Mouse (Mus musculus): ENCODE data around the gene Hip1.
A peak's percentile ranks its signal among the peaks of the same experiment; 100 is the strongest.

The Hip1 gene

GRCm38 (mm10) chr5:135544865-135545797 is at the start of gene Hip1:
Gene Hip1 (minus strand): TSS chr5:135545120.
- DNase-seq = peak; percentile 91

- DNase-seq = no peak
These were observed 45.3 kb upstream of the Hip1 start for GRCm38 (mm10) chr5:135589996-135590784.

GRCm38 (mm10) chr5:135587764-135588163 is 42.8 kb upstream of the Hip1 start:
- DNase-seq = no peak

- DNase-seq = no peak
These were observed 40.8 kb upstream of the Hip1 start for GRCm38 (mm10) chr5:135585691-135586090.

GRCm38 (mm10) chr5:135582330-135582729 is 37.4 kb upstream of the Hip1 start:
- DNase-seq = no peak

- DNase-seq = no peak
These were observed 34.4 kb upstream of the Hip1 start for GRCm38 (mm10) chr5:135579331-135579751.

- DNase-seq = no peak
These were observed 31.1 kb upstream of the Hip1 start for GRCm38 (mm10) chr5:135576055-135576454.

GRCm38 (mm10) chr5:135573006-135573405 is 28.1 kb upstream of the Hip1 start, which contains the start of gene Ccl24:
Gene Ccl24 (minus strand): TSS chr5:135573049.
- DNase-seq = peak; percentile 13

GRCm38 (mm10) chr5:135568698-135569097 is 23.8 kb upstream of the Hip1 start:
- no peak for DNase-seq

- DNase-seq = no peak
These were observed 22.8 kb upstream of the Hip1 start for GRCm38 (mm10) chr5:135567556-135568265.

GRCm38 (mm10) chr5:135563469-135563868 is 18.5 kb upstream of the Hip1 start, which contains the start of gene Ccl26:
Gene Ccl26 (minus strand): TSS chr5:135563569.
- no peak for DNase-seq

- no peak for DNase-seq
These were observed 12.8 kb upstream of the Hip1 start for GRCm38 (mm10) chr5:135557671-135558070.

GRCm38 (mm10) chr5:135557051-135557450 is 12.1 kb upstream of the Hip1 start:
- DNase-seq = no peak

- no peak for DNase-seq
These were observed 11.3 kb upstream of the Hip1 start for GRCm38 (mm10) chr5:135556259-135556658.

GRCm38 (mm10) chr5:135551591-135551990 is 6.7 kb upstream of the Hip1 start:
- DNase-seq = no peak

GRCm38 (mm10) chr5:135550910-135551309 is 6.0 kb upstream of the Hip1 start:
- no peak for DNase-seq

- no peak for DNase-seq
These were observed 3.1 kb upstream of the Hip1 start for GRCm38 (mm10) chr5:135547990-135548389.

- no peak for DNase-seq
These were observed 825 bp downstream of the Hip1 start for GRCm38 (mm10) chr5:135544032-135544558.

- DNase-seq = no peak
These were observed 7.1 kb downstream of the Hip1 start for GRCm38 (mm10) chr5:135537794-135538214.

- peak; percentile 27 for DNase-seq
These were observed 7.6 kb downstream of the Hip1 start for GRCm38 (mm10) chr5:135537326-135537725.

- DNase-seq = no peak
These were observed 9.1 kb downstream of the Hip1 start for GRCm38 (mm10) chr5:135535867-135536266.

- no peak for DNase-seq
These were observed 11.5 kb downstream of the Hip1 start for GRCm38 (mm10) chr5:135533431-135533830.
